Mouse (Mus musculus): ENCODE data around the gene Plin5.

The Plin5 gene

GRCm38 (mm10) chr17:56133457-56134363 lies 16.3 kb upstream of the Plin5 start:
- no peak for ATAC-seq (ENCODE audit: low TSS enrichment)

GRCm38 (mm10) chr17:56132661-56133060 lies 15.3 kb upstream of the Plin5 start:
- no peak for ATAC-seq (ENCODE audit: low TSS enrichment)

GRCm38 (mm10) chr17:56131814-56132213 lies 14.4 kb upstream of the Plin5 start:
- no peak for ATAC-seq (ENCODE audit: low TSS enrichment)

GRCm38 (mm10) chr17:56131136-56131535 lies 13.7 kb upstream of the Plin5 start:
- ATAC-seq (ENCODE audit: low TSS enrichment), result no peak

GRCm38 (mm10) chr17:56128246-56128645 lies 10.8 kb upstream of the Plin5 start:
- no peak for ATAC-seq (ENCODE audit: low TSS enrichment)

- ATAC-seq (ENCODE audit: low TSS enrichment), result no peak
Measured at GRCm38 (mm10) chr17:56126175-56126574, 8.8 kb upstream of the Plin5 start.

GRCm38 (mm10) chr17:56125276-56125630 lies 7.9 kb upstream of the Plin5 start:
- no peak for ATAC-seq (ENCODE audit: low TSS enrichment)

- ATAC-seq (ENCODE audit: low TSS enrichment), result peak; percentile 28; the same call in 1 of the 2 replicates
Measured at GRCm38 (mm10) chr17:56124377-56125275, 7.2 kb upstream of the Plin5 start.

GRCm38 (mm10) chr17:56123681-56124340 lies 6.4 kb upstream of the Plin5 start:
- no peak for ATAC-seq (ENCODE audit: low TSS enrichment)

- ATAC-seq (ENCODE audit: low TSS enrichment), result no peak
Measured at GRCm38 (mm10) chr17:56123161-56123560, 5.8 kb upstream of the Plin5 start.

- ATAC-seq (ENCODE audit: low TSS enrichment), result no peak
Measured at GRCm38 (mm10) chr17:56121826-56122225, 4.4 kb upstream of the Plin5 start, which contains the start of gene Lrg1. Gene Lrg1 (minus strand): TSS chr17:56122001.

- ATAC-seq (ENCODE audit: low TSS enrichment), result 0 out of 2 replicates have a peak, but pooled peaks have one; percentile 11
Measured at GRCm38 (mm10) chr17:56119981-56120880, 2.8 kb upstream of the Plin5 start.

- ATAC-seq (ENCODE audit: low TSS enrichment), result no peak
Measured at GRCm38 (mm10) chr17:56119431-56119830, 2.0 kb upstream of the Plin5 start.

- ATAC-seq (ENCODE audit: low TSS enrichment), result no peak
Measured at GRCm38 (mm10) chr17:56116193-56116592, 1.2 kb downstream of the Plin5 start.

GRCm38 (mm10) chr17:56112743-56113142 lies 4.7 kb downstream of the Plin5 start:
- no peak for ATAC-seq (ENCODE audit: low TSS enrichment)

GRCm38 (mm10) chr17:56111864-56112263 lies 5.5 kb downstream of the Plin5 start:
- ATAC-seq (ENCODE audit: low TSS enrichment), result no peak

GRCm38 (mm10) chr17:56111021-56111420 lies 6.4 kb downstream of the Plin5 start:
- ATAC-seq (ENCODE audit: low TSS enrichment), result no peak

GRCm38 (mm10) chr17:56110571-56110970 lies 6.8 kb downstream of the Plin5 start:
- no peak for ATAC-seq (ENCODE audit: low TSS enrichment)

- no peak for ATAC-seq (ENCODE audit: low TSS enrichment)
Measured at GRCm38 (mm10) chr17:56109219-56110051, 8.0 kb downstream of the Plin5 start, which contains the start of gene Plin4. Gene Plin4 (minus strand): TSS chr17:56109803.
